24 mouse cellular contexts compared by ENCODE assay signal in the genomic region with DNA sequence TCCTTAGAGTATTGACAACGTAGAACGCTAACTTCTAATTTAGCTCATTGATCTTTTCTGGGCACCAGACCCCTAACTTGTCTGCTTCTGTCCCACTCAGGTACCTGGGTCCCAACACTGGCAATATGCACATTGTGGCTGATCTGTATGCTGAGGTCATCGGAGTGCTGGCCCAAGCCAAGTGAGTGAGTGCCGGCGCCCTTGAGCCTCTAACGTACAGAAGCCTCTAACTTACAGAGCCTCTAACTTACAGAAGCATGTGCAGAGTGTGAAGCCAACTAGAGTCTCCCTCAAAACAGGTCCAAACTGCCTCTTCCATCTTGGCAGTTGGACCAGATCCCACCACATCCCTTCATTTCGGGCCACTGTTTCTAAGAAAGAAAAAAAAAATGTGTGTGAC.
A peak's percentile ranks its signal among the peaks of the same experiment; 100 is the strongest.
DNase-seq lines count a peak whose midpoint lies in the region; ATAC-seq and TF ChIP-seq lines count a peak whose summit lies in the region.
"Had no signal": no experiment of that assay in that cellular context is flagged by ENCODE, and none has a peak within 500 bp of the region (broad histone marks: within the 10 kb centered on the region; RNA-seq: fewer than 3 reads in every experiment).

No protein-coding gene starts in this region.

- 77% methylated on average over 7 of the region's 7 CpGs for WGBS in heart, embryonic 11.5 days (ENCODE audit: insufficient replicate concordance)
- WGBS in heart, postnatal 0 days, result 62% methylated on average over 7 of the region's 7 CpGs

- H3K4me2 ChIP-seq in heart, embryonic 11.5 days, result no peak overlapping the region
- peak overlapping the region; percentile 12; the same call in 1 of the 2 replicates for H3K4me2 ChIP-seq in heart, postnatal 0 days (ENCODE audit: low read depth, low read length)
- H3K4me2 ChIP-seq: embryonic facial prominence, embryonic 13.5 days; forebrain, embryonic 15.5 days; kidney, embryonic 15.5 days; limb, embryonic 15.5 days; liver, embryonic 15.5 days; midbrain, embryonic 12.5 days had no signal

- peaks cover 5% of the 10 kb centered on the region; the same call in 1 of the 2 replicates for H3K4me1 ChIP-seq in heart, embryonic 11.5 days (ENCODE audit: control insufficient read depth, insufficient read depth, low read length)
- H3K4me1 ChIP-seq in heart, postnatal 0 days (ENCODE audit: control insufficient read depth, insufficient read depth), result no peaks in the 10 kb centered on the region
- H3K4me1 ChIP-seq: forebrain, embryonic 15.5 days; kidney, embryonic 15.5 days; liver, embryonic 15.5 days; midbrain, embryonic 12.5 days had no signal

- H3K36me3 ChIP-seq in heart, embryonic 11.5 days (ENCODE audit: control insufficient read depth, insufficient read depth, low read length), result peaks cover 14% of the 10 kb centered on the region
- peaks cover 40% of the 10 kb centered on the region for H3K36me3 ChIP-seq in heart, postnatal 0 days (replicated peaks; ENCODE audit: control insufficient read depth, insufficient read depth, low read length)
- H3K36me3 ChIP-seq: G1E; liver, embryonic 15.5 days had no signal

- ATAC-seq in heart, embryonic 11.5 days (replicated peaks; ENCODE audit: insufficient number of reproducible peaks, low FRiP score, low TSS enrichment), result no peak
- no peak for ATAC-seq in heart, postnatal 0 days (ENCODE audit: insufficient read depth, low read depth)
- ATAC-seq: activated CD4-positive, CD25-positive, alpha-beta regulatory T cell, adult 4 months; forebrain, embryonic 15.5 days; hindbrain, embryonic 16.5 days; intestine, postnatal 0 days had no signal

- peak overlapping the region; percentile 67 for H3K27ac ChIP-seq in heart, embryonic 11.5 days (ENCODE audit: low read depth, low read length)
- H3K27ac ChIP-seq in left cerebral cortex, adult 2 months, result peak overlapping the region; percentile 78; the same call in 1 of the 2 replicates
- H3K27ac ChIP-seq in heart, postnatal 0 days (ENCODE audit: low read depth), result peak overlapping the region; percentile 80
- H3K27ac ChIP-seq: embryonic facial prominence, embryonic 13.5 days; forebrain, embryonic 15.5 days; kidney, embryonic 15.5 days; limb, embryonic 15.5 days; liver, embryonic 15.5 days; midbrain, embryonic 12.5 days had no signal

- intact Hi-C loops in left cerebral cortex, adult 2 months (cut with DNase I), result loop anchor here (5.0 kb wide), 1 partner anchor 84 kb away; no protein-coding TSS in a partner anchor
- intact Hi-C loops in left cerebral cortex, postnatal 4 days (cut with DNase I), result no loop called here

- peak; percentile 30 to 45 for DNase-seq in adrenal gland, postnatal 36 days
- no peak for DNase-seq in adrenal gland, adult 8-10 months
- DNase-seq in heart, adult 9 months (ENCODE audit: low spot score in 2 of 2), result no peak
- no peak for DNase-seq in left cerebral cortex, adult 2 months (ENCODE audit: extremely low spot score in 1 of 2, low spot score in 2 of 2)
- no peak for DNase-seq in left cerebral cortex, postnatal 4 days
- no peak for DNase-seq in heart, postnatal 0 days (ENCODE audit: low spot score)
- DNase-seq in gastrocnemius, postnatal 4 days (ENCODE audit: low spot score in 2 of 2), result no peak
- DNase-seq: cerebellum, adult 9-10 months; kidney, postnatal 4 days; layer of hippocampus, postnatal 36 days; lung, postnatal 10 days; right cerebral cortex, postnatal 25 days; thymus, adult 2 months had no signal

- TF ChIP-seq EP300 in heart, postnatal 0 days (IDR thresholded peaks at IDR 0.05; ENCODE audit: low read depth), result no peak

- no peaks in the 10 kb centered on the region for H3K27me3 ChIP-seq in heart, embryonic 11.5 days (ENCODE audit: control insufficient read depth, insufficient read depth, low read length)
- no peaks in the 10 kb centered on the region for H3K27me3 ChIP-seq in heart, postnatal 0 days (ENCODE audit: control insufficient read depth, insufficient read depth, low read length)
- H3K27me3 ChIP-seq: embryonic facial prominence, embryonic 13.5 days; forebrain, embryonic 15.5 days; kidney, embryonic 15.5 days; limb, embryonic 15.5 days; liver, embryonic 15.5 days; midbrain, embryonic 12.5 days had no signal

- no peak overlapping the region for H3K4me3 ChIP-seq in heart, embryonic 11.5 days (ENCODE audit: low read depth, low read length)
- no peak overlapping the region for H3K4me3 ChIP-seq in left cerebral cortex, adult 2 months
- no peak overlapping the region for H3K4me3 ChIP-seq in heart, postnatal 0 days (ENCODE audit: low read depth, low read length)
- H3K4me3 ChIP-seq: embryonic facial prominence, embryonic 13.5 days; forebrain, embryonic 15.5 days; kidney, embryonic 15.5 days; limb, embryonic 15.5 days; liver, embryonic 15.5 days; midbrain, embryonic 12.5 days had no signal

- no peaks in the 10 kb centered on the region for H3K9me3 ChIP-seq in heart, embryonic 11.5 days (replicated peaks; ENCODE audit: control insufficient read depth, low read length)
- H3K9me3 ChIP-seq in heart, postnatal 0 days (replicated peaks; ENCODE audit: control insufficient read depth, low read length), result no peaks in the 10 kb centered on the region
- H3K9me3 ChIP-seq: embryonic facial prominence, embryonic 13.5 days; forebrain, embryonic 15.5 days; limb, embryonic 15.5 days had no signal

- H3K9ac ChIP-seq in heart, embryonic 11.5 days (ENCODE audit: low read depth, low read length), result no peak overlapping the region
- H3K9ac ChIP-seq in heart, postnatal 0 days (replicated peaks; ENCODE audit: low read depth, low read length), result no peak overlapping the region
- H3K9ac ChIP-seq: embryonic facial prominence, embryonic 13.5 days; forebrain, embryonic 15.5 days; kidney, embryonic 15.5 days; limb, embryonic 15.5 days; liver, embryonic 15.5 days; midbrain, embryonic 12.5 days had no signal

- no peak for TF ChIP-seq CTCF in left cerebral cortex, adult 2 months (IDR thresholded peaks at IDR 0.05)
- no peak for TF ChIP-seq CTCF in heart, postnatal 0 days (IDR thresholded peaks at IDR 0.05; ENCODE audit: low read depth)

Comparison
In these comparisons a context has a peak if more than half of its experiments do, and no peak if none do; other contexts are left out.
1. DNase-seq: peak in adrenal gland, postnatal 36 days (2 of 2); none in adrenal gland, adult 8-10 months (single experiment), heart, adult 9 months (0 of 2), left cerebral cortex, adult 2 months (0 of 2), left cerebral cortex, postnatal 4 days (single experiment), heart, postnatal 0 days (single experiment) and gastrocnemius, postnatal 4 days (0 of 2).
2. Peak in every context shown above with its lines, with median percentiles within 50 percentile points of each other: H3K27ac ChIP-seq.